In genomic region chr6:108336506-108336905, GRCm38 (mm10) we compare ENCODE assay signal across 21 mouse cellular contexts.
"Had no signal": no experiment of that assay in that cellular context is flagged by ENCODE, and none has a peak within 500 bp of the region (broad histone marks: within the 10 kb centered on the region; RNA-seq: fewer than 3 reads in every experiment).

No protein-coding gene starts in this region.

- DNase-seq: gastrocnemius, postnatal 14 days; heart, adult 2 months; heart, postnatal 10 days; heart, postnatal 4 days; kidney, adult 11 months; kidney, adult 2 months; kidney, adult 9 months; kidney, postnatal 14 days; kidney, postnatal 36 days; layer of hippocampus, postnatal 36 days; left cerebral cortex, postnatal 4 days had no signal

- H3K9me3 ChIP-seq: heart, embryonic 12.5 days; hindbrain, embryonic 10.5 days; hindbrain, embryonic 12.5 days; kidney, embryonic 15.5 days; limb, embryonic 13.5 days; limb, embryonic 15.5 days; liver, embryonic 12.5 days had no signal

- H3K27ac ChIP-seq: heart, adult 2 months; hindbrain, embryonic 10.5 days; hindbrain, embryonic 12.5 days; hindbrain, embryonic 14.5 days; kidney, embryonic 15.5 days; kidney, postnatal 0 days; limb, embryonic 13.5 days; limb, embryonic 15.5 days; liver, embryonic 12.5 days; liver, embryonic 14.5 days had no signal

- H3K27me3 ChIP-seq: heart, embryonic 12.5 days; hindbrain, embryonic 12.5 days; kidney, embryonic 15.5 days; limb, embryonic 13.5 days; limb, embryonic 15.5 days; liver, embryonic 12.5 days had no signal

- H3K9ac ChIP-seq: heart, embryonic 12.5 days; hindbrain, embryonic 12.5 days; hindbrain, embryonic 14.5 days; kidney, embryonic 15.5 days; limb, embryonic 13.5 days; limb, embryonic 15.5 days; liver, embryonic 12.5 days; liver, embryonic 14.5 days had no signal

- H3K4me2 ChIP-seq: heart, embryonic 12.5 days; hindbrain, embryonic 12.5 days; hindbrain, embryonic 14.5 days; kidney, embryonic 15.5 days; limb, embryonic 13.5 days; limb, embryonic 15.5 days; liver, embryonic 12.5 days had no signal

- H3K4me3 ChIP-seq: heart, adult 2 months; heart, embryonic 12.5 days; hindbrain, embryonic 10.5 days; hindbrain, embryonic 12.5 days; kidney, embryonic 15.5 days; limb, embryonic 13.5 days; limb, embryonic 15.5 days; liver, embryonic 12.5 days had no signal

- H3K36me3 ChIP-seq: hindbrain, embryonic 10.5 days; hindbrain, embryonic 12.5 days; limb, embryonic 15.5 days had no signal

- H3K4me1 ChIP-seq: kidney, embryonic 15.5 days; limb, embryonic 13.5 days; limb, embryonic 15.5 days had no signal
